Mouse (Mus musculus) cortical plate, adult 2 months (tissue): ENCODE measurements around the gene Sinhcaf.

Experiments used
- CTCF ChIP-seq: fragments of 200-500 bp; IDR thresholded peaks from 2 replicates; pipeline ENCODE4 v1.5.1; 2011; ENCODE audit warnings: mild to moderate bottlenecking, control low read depth, low read length; ENCODE audit not compliant: insufficient read depth; ENCODE audit errors: extremely low read depth
- POLR2A ChIP-seq: fragments of 200-500 bp; IDR thresholded peaks from 2 replicates; pipeline ENCODE4 v1.6.1; 2011; ENCODE audit warnings: mild to moderate bottlenecking, low read length, control low read depth; ENCODE audit not compliant: insufficient read depth; ENCODE audit errors: extremely low read depth

DNA sequence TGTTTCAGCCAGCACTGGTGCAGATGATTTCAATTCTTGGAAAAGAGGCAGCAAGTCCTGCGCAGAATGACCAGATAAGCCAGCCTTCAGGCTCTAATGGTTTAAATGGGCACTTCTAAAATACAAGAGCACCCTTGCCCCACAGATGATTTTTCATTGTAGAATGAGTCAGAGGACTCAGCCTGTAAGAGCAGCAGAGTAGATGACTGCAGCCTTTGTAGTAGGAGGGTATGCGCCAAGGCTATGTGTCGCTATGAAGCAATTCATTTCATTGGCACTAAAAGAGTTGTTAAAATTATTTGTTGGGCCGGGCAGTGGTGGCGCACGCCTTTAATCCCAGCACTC lies 49.8 kb downstream of the Sinhcaf start:
- no peak for TF ChIP-seq POLR2A
- no peak for TF ChIP-seq CTCF
